Mouse (Mus musculus) splenic B cell, adult 2 months (primary cell): Measurements from ENCODE around the gene Klra1.
"Not testable (repeated sequence)": the region's sequence is repeated elsewhere in the genome, so short reads cannot be mapped to it uniquely, and the experiment has no call there.

Experiments
- DNase-seq: peaks from one replicate; pipeline ENCODE4 v3.0.0-alpha.2; 2011; ENCODE audit warnings: low read depth, low spot score
- H3K27me3 ChIP-seq: 2 replicates; pipeline ENCODE4 v1.6.1; 2012; ENCODE audit warnings: mild to moderate bottlenecking, low read length, moderate library complexity, mixed read lengths; ENCODE audit not compliant: control insufficient read depth, poor library complexity, insufficient read depth, severe bottlenecking
- H3K36me3 ChIP-seq: 2 replicates; pipeline ENCODE4 v1.6.1; 2012; ENCODE audit warnings: mild to moderate bottlenecking, low read length, moderate library complexity, mixed read lengths; ENCODE audit not compliant: control insufficient read depth, poor library complexity, insufficient read depth, severe bottlenecking

Klra1 gene

GRCm38 (mm10) chr6:130386750-130387149 lies at the start of gene Klra1:
Gene Klra1, minus strand, starts transcription at chr6:130386874.
- no peaks in the 10 kb centered on the region for H3K27me3 ChIP-seq
- no peak for DNase-seq
- H3K36me3 ChIP-seq: no peaks in the 10 kb centered on the region

DNA sequence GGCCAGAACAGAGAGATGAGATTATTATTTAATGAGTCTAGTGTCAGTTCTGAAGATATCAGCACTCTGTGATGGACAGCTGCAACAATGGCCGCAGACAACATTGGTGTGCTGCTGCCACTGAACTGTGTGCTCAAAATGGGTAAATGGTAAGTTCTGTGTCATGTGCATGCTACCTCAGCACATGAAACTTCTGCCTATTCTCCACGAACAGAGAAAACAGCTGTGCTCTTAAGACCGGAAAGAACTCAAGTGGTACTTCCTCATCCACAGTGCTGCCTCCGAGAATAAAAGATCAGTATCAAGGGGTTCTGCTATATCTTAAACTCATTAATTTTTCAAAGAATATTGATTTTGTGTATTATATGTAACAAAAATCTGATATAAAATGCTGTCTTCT lies 42.8 kb upstream of the Klra1 start:
- Histone ChIP-seq H3K27me3 (no peaks in the 10 kb centered on the region), H3K36me3 (no peaks in the 10 kb centered on the region)
- DNase-seq: peak; percentile 58

GRCm38 (mm10) chr6:130419158-130419557 lies 32.5 kb upstream of the Klra1 start:
- no peaks in the 10 kb centered on the region for H3K27me3 ChIP-seq
- H3K36me3 ChIP-seq: no peaks in the 10 kb centered on the region
- no peak for DNase-seq

DNA sequence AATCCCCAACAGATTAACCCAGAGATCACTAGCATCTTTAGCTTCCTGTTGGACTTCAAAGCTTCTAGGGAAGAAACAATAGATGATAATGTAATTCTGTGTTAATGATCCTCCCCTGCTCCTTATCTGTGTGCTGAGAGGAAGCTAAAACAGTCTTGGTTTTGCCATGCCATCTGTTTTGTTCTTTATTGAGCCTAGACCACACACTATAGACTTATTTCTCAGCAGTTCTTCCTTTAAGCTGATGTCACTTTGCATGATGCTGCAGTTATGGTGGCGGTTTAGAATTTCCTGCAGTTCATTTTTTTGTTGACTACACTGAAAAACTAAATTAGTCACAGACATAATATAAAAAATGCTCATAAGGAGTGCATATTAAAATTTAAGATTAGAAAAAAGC lies 18.2 kb upstream of the Klra1 start:
- Histone ChIP-seq H3K36me3 (no peaks in the 10 kb centered on the region), H3K27me3 (no peaks in the 10 kb centered on the region)
- DNase-seq: no peak

DNA sequence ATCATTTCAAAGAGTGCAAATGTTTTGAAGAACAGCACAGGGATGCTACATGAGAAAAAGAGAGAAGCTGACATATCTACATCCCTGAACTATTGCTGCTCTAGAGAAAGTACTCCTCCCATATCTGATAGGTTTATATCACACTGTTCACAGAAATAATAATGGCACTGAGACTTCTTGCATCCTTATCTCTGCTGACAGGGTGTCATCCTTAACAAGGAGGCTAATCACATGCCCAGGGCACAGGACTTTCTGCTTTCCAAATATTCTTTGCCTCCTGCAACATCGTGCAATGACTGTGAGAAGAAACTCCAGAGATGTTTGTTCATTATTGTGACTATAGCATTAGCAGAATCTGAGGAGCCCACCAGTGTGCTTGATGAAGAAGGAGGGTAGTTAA lies 871 bp downstream of the Klra1 start:
- H3K36me3 ChIP-seq: no peaks in the 10 kb centered on the region
- no peaks in the 10 kb centered on the region for H3K27me3 ChIP-seq
- no peak for DNase-seq

DNA sequence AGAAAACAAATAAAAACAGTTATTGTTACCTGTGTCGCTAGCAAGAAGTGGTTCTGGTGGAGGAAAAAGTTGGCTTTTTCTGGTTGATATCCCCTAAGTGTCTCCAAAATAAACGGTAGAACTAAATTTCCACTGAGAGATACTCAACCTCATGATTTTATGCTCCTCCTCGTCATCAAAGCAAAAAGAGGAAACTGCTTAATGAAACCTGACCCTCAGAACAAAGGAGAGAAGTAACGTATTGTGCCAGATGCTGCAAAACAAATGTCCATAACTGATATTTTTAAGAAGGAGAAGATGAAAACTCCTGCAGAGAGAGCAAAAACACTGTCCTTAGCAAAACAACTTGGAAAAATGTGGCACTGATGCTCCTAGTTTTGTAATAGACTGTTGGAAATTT lies 4.3 kb downstream of the Klra1 start:
- Histone ChIP-seq H3K36me3 (no peaks in the 10 kb centered on the region), H3K27me3 (no peaks in the 10 kb centered on the region)
- DNase-seq: peak; percentile 40

DNA sequence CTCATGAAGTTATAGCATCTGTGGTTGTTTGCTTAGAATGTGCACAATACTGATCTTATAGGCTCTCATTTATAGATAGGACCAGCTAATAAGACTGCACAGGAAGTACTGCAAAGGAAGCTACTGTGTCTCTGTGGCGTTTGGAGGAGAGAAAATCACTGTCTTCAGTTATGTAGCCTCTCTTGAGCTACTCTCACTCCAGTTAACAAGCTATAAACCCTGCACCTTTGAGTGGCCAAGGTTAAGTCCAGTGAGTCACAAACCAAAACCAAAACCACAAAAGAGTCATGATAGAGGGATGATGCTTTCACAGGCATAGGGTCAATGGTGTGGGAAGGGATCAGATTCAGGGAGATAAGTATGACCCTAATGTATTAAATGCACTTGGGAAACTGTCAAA lies 41.3 kb downstream of the Klra1 start:
- DNase-seq, H3K36me3 ChIP-seq, H3K27me3 ChIP-seq: not testable (repeated sequence)

DNA sequence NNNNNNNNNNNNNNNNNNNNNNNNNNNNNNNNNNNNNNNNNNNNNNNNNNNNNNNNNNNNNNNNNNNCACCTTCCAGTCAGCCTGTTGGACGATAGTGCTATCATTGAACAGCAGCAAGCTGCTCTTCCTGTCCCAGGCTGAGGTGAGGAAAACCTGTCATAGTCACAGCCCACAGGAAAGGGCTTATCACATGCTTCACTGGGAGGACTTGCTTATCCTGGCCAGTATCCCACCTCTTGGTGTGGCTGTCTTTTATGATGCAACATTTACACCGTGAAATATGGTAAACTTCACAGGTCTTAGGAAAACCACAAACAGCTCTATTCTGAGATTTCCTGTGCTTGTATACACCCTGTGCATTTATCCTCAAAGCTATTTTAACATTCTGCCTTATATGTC lies 44.7 kb downstream of the Klra1 start:
- not testable (repeated sequence) for H3K36me3 ChIP-seq, H3K27me3 ChIP-seq, DNase-seq

DNA sequence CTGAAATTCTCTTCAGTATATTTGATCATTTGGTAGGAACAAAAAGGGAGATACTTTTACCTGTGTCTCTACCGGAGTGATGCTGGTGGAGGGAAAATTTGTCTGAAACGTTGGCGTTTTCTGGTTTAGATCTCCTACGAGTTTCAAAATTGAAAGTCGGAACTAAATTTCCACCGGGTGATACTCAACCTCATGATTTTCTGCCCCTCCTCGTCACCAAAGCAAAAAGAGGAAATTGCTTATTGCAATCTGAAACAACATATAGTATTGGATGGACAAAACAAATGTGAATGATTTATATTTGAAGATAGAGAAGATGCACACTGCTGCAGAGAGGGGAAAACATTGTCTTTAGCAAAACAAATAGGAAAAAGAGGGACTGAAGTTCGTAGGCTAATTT lies 49.3 kb downstream of the Klra1 start, which contains the start of gene Klra3:
TSS of gene Klra3 (minus strand) at position 164 of the 400 bp plus-strand sequence.
- Histone ChIP-seq H3K27me3 (no peaks in the 10 kb centered on the region), H3K36me3 (no peaks in the 10 kb centered on the region)
- DNase-seq: peak; percentile 6
